Mouse (Mus musculus) stomach, embryonic 14.5 days (tissue): ENCODE measurements around the gene Dmpk. TPM values are rescaled to one million over a fixed set of nuclear protein-coding genes. Genes with fewer than 3 reads are reported as not detected.

Experiments used
- ATAC-seq: fragments of 200-750 bp; cut with Nextera tagmentation; 2 replicates; pipeline ENCODE4 v1.8.0; 2017; ENCODE audit warnings: low read depth, moderate TSS enrichment; ENCODE audit not compliant: insufficient number of reproducible peaks, insufficient read depth, low FRiP score
- H3K27ac ChIP-seq: fragments of 300-500 bp; sonication (generic); 2 replicates; pipeline ENCODE4 v1.5.1; 2014; ENCODE audit warnings: mild to moderate bottlenecking, low read length, moderate library complexity, mixed read lengths
- H3K27me3 ChIP-seq: fragments of 300-500 bp; sonication (generic); 2 replicates; pipeline ENCODE4 v1.6.1; 2014; ENCODE audit warnings: low read length, control low read depth, mixed read lengths; ENCODE audit not compliant: control insufficient read depth, insufficient read depth
- H3K36me3 ChIP-seq: fragments of 300-500 bp; sonication (generic); 2 replicates; pipeline ENCODE4 v1.6.1; 2014; ENCODE audit warnings: mild to moderate bottlenecking, control low read depth, low read length, moderate library complexity, mixed read lengths; ENCODE audit not compliant: control insufficient read depth, insufficient read depth
- H3K4me1 ChIP-seq: fragments of 300-500 bp; sonication (generic); 2 replicates; pipeline ENCODE4 v1.6.1; 2014; ENCODE audit warnings: low read length, control low read depth, mixed read lengths; ENCODE audit not compliant: control insufficient read depth, insufficient read depth
- H3K4me2 ChIP-seq: fragments of 300-500 bp; sonication (generic); replicated peaks from 2 replicates; pipeline ENCODE4 v1.6.1; 2014; ENCODE audit warnings: low read depth, low read length, control low read depth
- H3K4me3 ChIP-seq: fragments of 300-500 bp; sonication (generic); 2 replicates; pipeline ENCODE4 v1.5.1; 2014; ENCODE audit warnings: low read depth, low read length, control low read depth
- H3K9ac ChIP-seq: fragments of 300-500 bp; sonication (generic); replicated peaks from 2 replicates; pipeline ENCODE4 v1.6.1; 2014; ENCODE audit warnings: low read depth, mild to moderate bottlenecking, control low read depth, low read length, moderate library complexity, mixed read lengths
- H3K9me3 ChIP-seq: fragments of 300-500 bp; sonication (generic); 2 replicates; pipeline ENCODE4 v1.6.1; 2016; ENCODE audit warnings: low read depth, low read length, control low read depth; ENCODE audit not compliant: control insufficient read depth
- WGBS: fragments of 180-500 bp; shearing (Covaris S2); extraction: QIAGEN DNeasy Blood & Tissue Kit; methylation state at CpG from one replicate; pipeline ENCODE4 v1.1.7; 2014; 5-methylcytosine and 5-hydroxymethylcytosine counted together
- polyA plus RNA-seq: library from polyadenylated mRNA; unstranded; fragments of >200 nt; fragmentation: Nextera tagmentation; extraction: Ambion mirVana; gene quantifications from 2 replicates; pipeline ENCODE4 v1.2.1, GENCODE M21; 2014

Gene Dmpk
- polyA plus RNA-seq, 1 experiment from 2014 or later: 70.9 TPM

DNA sequence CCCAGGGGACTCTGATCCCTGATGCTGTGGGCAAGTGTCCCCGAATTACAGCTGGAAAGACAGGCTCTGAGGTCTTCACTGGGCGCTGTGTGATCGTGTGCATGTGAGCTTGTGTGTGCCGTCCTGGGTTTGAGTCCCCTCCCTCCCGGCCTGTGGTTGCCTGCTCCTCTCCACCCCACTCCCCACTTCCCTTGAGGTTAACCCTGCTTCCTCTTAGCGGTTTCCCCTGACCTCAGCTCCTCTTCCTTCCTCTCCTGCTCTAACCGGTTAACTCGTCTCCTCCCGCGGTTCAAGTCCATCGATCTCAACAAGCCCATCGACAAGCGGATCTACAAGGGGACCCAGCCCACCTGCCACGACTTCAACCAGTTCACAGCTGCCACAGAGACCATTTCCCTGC is 5.9 kb upstream of the Dmpk start:
- Histone ChIP-seq H3K4me1 (peaks cover 26% of the 10 kb centered on the region), H3K27me3 (no peaks in the 10 kb centered on the region), H3K4me3 (peak overlapping the region; percentile 98; the same call in 1 of the 2 replicates), H3K4me2 (peak overlapping the region; percentile 88; the same call in 1 of the 2 replicates), H3K27ac (no peak overlapping the region), H3K9ac (no peak overlapping the region), H3K36me3 (peaks cover 44% of the 10 kb centered on the region), H3K9me3 (no peaks in the 10 kb centered on the region)
- WGBS: 73% methylated on average over 14 of the region's 14 CpGs
- no peak for ATAC-seq

DNA sequence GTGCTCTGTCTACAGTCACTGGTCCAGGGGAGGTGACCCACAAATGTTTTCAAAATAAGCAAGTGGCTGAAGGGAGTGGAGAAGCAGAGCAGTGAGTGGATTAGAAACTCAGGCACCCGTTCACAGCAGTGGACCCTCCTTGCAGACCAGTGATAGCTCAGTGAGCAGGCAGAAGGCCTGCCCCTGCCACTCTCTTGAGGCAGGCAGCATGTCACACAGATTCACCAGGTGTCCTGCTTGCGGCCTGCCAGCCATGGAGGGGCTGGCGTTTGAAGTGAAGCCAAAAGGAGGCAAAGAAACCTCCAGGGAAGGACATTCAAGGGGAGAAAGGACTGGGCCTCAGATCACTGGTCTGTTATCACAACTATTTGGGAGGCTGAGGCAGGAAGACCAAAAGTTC is 4.9 kb upstream of the Dmpk start:
- ATAC-seq: no peak
- Histone ChIP-seq H3K27me3 (no peaks in the 10 kb centered on the region), H3K27ac (no peak overlapping the region), H3K9me3 (no peaks in the 10 kb centered on the region), H3K4me2 (no peak overlapping the region), H3K4me1 (peaks cover 36% of the 10 kb centered on the region), H3K9ac (no peak overlapping the region), H3K4me3 (no peak overlapping the region), H3K36me3 (peaks cover 45% of the 10 kb centered on the region)
- WGBS: 81% methylated on average over 3 of the region's 3 CpGs

GRCm38 (mm10) chr7:19080451-19080950 is 3.1 kb upstream of the Dmpk start:
- 85% methylated on average over 19 of the region's 19 CpGs for WGBS
- Histone ChIP-seq H3K36me3 (peaks cover 45% of the 10 kb centered on the region), H3K27ac (no peak overlapping the region), H3K27me3 (no peaks in the 10 kb centered on the region), H3K4me2 (no peak overlapping the region), H3K4me3 (no peak overlapping the region), H3K9me3 (no peaks in the 10 kb centered on the region), H3K9ac (no peak overlapping the region), H3K4me1 (peaks cover 49% of the 10 kb centered on the region)
- no peak for ATAC-seq

DNA sequence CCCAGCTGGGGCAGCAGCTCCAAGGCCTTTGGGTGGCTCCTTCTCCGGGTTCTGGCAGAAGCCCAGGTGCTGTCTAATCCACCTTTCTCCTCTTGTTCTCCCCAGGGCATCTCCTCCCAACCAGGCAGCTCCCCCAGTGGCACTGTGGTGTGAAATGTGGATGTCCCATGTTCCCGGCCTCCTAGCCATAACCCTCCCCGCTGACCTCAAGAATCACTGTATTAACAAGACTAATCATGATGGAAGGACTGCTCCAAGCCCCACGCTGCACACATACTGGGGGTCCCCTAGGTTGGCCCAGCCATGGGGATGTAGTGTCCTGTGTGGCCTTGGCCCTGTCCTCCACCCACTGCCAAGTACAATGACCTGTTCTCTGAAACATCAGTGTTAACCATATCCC is 1.5 kb upstream of the Dmpk start:
- Histone ChIP-seq H3K27ac (no peak overlapping the region), H3K4me3 (no peak overlapping the region), H3K36me3 (peaks cover 46% of the 10 kb centered on the region), H3K4me2 (no peak overlapping the region), H3K4me1 (peaks cover 51% of the 10 kb centered on the region), H3K9ac (no peak overlapping the region), H3K9me3 (no peaks in the 10 kb centered on the region), H3K27me3 (no peaks in the 10 kb centered on the region)
- no peak for ATAC-seq
- 90% methylated on average over 4 of the region's 4 CpGs for WGBS

DNA sequence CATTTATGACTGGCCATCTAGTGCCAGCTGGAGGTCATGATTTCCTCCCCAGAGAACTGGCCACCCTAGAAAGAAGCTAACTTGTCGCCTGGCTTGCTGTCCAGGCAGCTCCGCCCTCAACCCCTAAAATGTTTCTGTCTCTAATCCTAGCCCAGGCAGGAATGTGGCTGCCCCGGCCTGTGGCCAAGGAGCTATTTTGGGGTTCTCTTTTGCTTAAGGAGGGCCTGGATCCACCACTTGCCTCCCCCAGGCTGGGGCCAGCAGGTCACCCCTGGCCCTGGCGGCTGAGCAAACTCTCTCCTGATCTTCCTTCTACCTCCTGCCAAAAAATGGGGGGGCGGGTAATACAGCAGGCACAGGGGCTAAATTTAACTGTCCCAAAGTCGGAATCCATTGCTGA is 553 bp upstream of the Dmpk start:
- Histone ChIP-seq H3K36me3 (peaks cover 52% of the 10 kb centered on the region), H3K27ac (no peak overlapping the region), H3K27me3 (no peaks in the 10 kb centered on the region), H3K4me2 (peak overlapping the region; percentile 40; the same call in 1 of the 2 replicates), H3K4me3 (peak overlapping the region; percentile 23; the same call in 1 of the 2 replicates), H3K9ac (no peak overlapping the region), H3K4me1 (peaks cover 43% of the 10 kb centered on the region), H3K9me3 (no peaks in the 10 kb centered on the region)
- ATAC-seq: no peak
- 41% methylated on average over 6 of the region's 6 CpGs for WGBS

- WGBS: 50% methylated on average over 6 of the region's 6 CpGs
- Histone ChIP-seq H3K36me3 (peaks cover 50% of the 10 kb centered on the region), H3K27me3 (no peaks in the 10 kb centered on the region), H3K9ac (peak overlapping the region; percentile 4; the same call in 1 of the 2 replicates), H3K4me2 (peak overlapping the region; percentile 40), H3K4me1 (peaks cover 43% of the 10 kb centered on the region), H3K27ac (peak overlapping the region; percentile 45; the same call in 1 of the 2 replicates), H3K9me3 (no peaks in the 10 kb centered on the region), H3K4me3 (peak overlapping the region; percentile 23)
- no peak for ATAC-seq
Measured at GRCm38 (mm10) chr7:19084277-19084771, 675 bp downstream of the Dmpk start.

DNA sequence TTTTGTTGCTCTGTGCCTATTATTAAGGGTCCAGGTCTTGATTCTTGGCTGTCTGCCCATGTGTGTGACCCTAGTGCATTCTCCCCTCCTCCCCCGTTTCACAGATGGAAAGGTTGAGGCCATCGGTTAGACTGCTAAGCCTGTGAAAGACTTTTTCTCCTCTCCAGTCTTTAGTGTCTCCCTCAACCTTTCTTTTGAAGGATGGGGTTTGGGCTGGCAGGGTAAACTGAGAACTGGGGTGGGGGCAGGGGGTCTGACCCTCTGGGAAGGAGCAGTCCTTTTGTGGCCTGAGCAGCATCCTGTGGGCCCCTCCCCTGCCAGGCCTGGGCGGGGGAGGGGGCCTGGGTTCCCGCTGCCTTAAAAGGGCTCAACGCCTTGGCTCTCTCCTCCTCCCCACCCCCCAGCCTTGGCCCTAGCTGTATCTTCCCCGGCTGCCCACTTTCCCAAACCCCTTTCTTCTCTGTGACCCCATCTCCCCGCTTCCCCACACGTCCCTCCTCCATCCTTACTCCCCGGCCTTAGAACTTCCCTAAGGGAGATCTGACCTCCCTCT is 1.3 kb downstream of the Dmpk start:
- H3K36me3 ChIP-seq: peaks cover 43% of the 10 kb centered on the region
- ATAC-seq: no peak
- H3K4me1 ChIP-seq: peaks cover 43% of the 10 kb centered on the region
- no peaks in the 10 kb centered on the region for H3K27me3 ChIP-seq
- H3K4me2 ChIP-seq: peak overlapping the region; percentile 40
- H3K4me3 ChIP-seq: peak overlapping the region; percentile 23; the same call in 1 of the 2 replicates
- peak overlapping the region; percentile 19; the same call in 1 of the 2 replicates for H3K9ac ChIP-seq
- peak overlapping the region; percentile 75; the same call in 1 of the 2 replicates for H3K27ac ChIP-seq
- no peaks in the 10 kb centered on the region for H3K9me3 ChIP-seq
- 28% methylated on average over 8 of the region's 9 CpGs for WGBS

- Histone ChIP-seq H3K36me3 (peaks cover 38% of the 10 kb centered on the region), H3K27ac (peak overlapping the region; percentile 75; the same call in 1 of the 2 replicates), H3K9me3 (no peaks in the 10 kb centered on the region), H3K4me3 (peak overlapping the region; percentile 23; the same call in 1 of the 2 replicates), H3K4me1 (peaks cover 43% of the 10 kb centered on the region), H3K9ac (peak overlapping the region; percentile 19; the same call in 1 of the 2 replicates), H3K4me2 (peak overlapping the region; percentile 40), H3K27me3 (no peaks in the 10 kb centered on the region)
- ATAC-seq: no peak
- WGBS: 7% methylated on average over 6 of the region's 6 CpGs
Measured at GRCm38 (mm10) chr7:19085495-19085894, 1.8 kb downstream of the Dmpk start.
